Mouse (Mus musculus): Measurements from ENCODE around the gene Asb10.

- TF ChIP-seq POLR2A (IDR thresholded peaks at IDR 0.05; ENCODE audit: control insufficient read depth, low read depth, low read length), result no peak
- TF ChIP-seq CTCF (IDR thresholded peaks at IDR 0.05; ENCODE audit: control insufficient read depth, insufficient read depth, insufficient replicate concordance, low read depth, low read length), result no peak
These were observed 54.0 kb downstream of the Asb10 start for GRCm38 (mm10) chr5:24486738-24487137.

Measured in testis, adult 2 months (tissue).